Mouse (Mus musculus): ENCODE measurements around the gene Ptprk.

The Ptprk gene

GRCm38 (mm10) chr10:28303856-28304255 lies 229.2 kb downstream of the Ptprk start:
- DNase-seq = no peak

- no peak for DNase-seq
These were observed 229.8 kb downstream of the Ptprk start for GRCm38 (mm10) chr10:28304292-28304875.

GRCm38 (mm10) chr10:28306451-28307086 lies 231.9 kb downstream of the Ptprk start:
- DNase-seq = peak; percentile 28

- no peak for DNase-seq
These were observed 236.7 kb downstream of the Ptprk start for GRCm38 (mm10) chr10:28311369-28311768.

DNA sequence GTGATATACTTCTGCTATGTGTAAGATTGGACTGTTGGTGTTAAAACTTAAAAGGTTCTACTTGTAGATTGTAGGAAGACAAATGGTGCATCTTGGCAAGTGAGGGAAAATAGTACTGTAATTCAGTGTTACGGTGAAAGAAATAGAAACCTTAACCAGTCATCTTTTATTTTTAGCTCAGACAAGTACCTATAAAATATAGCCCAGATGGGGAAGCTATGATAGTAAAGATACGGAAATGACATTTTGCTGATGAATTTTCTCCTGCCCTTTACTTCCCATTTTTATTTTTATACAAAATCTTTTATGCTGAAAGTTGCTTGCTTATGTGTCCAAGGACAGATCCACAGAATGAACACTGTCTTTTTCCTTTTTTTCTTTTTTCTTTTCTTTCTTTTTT lies 248.4 kb downstream of the Ptprk start:
- DNase-seq = no peak

GRCm38 (mm10) chr10:28335232-28335631 lies 260.6 kb downstream of the Ptprk start:
- DNase-seq = no peak

GRCm38 (mm10) chr10:28338536-28338935 lies 263.9 kb downstream of the Ptprk start:
- DNase-seq = no peak

DNA sequence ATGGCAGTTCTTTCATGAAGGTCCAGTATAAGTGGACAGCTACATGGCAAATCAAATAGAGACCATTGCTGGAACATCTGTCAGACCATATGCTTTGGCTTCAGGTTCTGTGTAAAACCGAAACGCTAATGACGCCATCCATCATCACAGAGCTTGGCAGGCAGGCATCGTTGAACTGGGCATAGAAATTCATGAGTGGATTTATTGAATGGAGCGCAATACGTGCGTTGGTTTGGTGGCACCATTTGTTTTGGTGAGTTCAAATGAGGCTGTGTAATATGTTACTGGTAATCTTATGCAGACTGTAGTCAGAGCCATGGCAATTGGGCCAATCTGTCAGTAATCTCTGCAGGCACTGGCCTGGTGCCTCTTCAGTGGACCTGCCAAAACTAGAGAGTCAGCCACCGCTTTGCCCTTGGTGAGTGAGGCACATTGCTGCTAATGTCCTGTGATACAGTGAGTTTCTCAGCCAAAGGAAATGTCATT lies 270.6 kb downstream of the Ptprk start:
- no peak for DNase-seq

DNA sequence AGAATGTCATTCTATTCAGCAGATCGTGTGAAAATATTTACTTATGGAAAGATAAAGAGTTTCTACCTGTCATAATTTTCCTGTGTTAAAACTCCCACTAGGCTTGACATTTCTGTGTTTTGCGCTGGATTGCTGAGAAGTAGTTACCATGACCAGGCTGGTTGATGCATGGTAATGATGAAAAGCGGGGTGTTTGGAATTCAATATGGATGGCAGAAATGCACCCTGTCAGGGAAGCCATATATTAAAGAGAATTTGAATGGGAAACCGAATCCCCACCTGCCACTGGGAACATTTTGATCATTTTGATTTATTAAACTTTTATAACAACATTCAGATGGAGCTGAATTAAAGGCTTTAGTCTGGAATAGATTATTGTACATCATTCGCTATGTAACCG lies 290.7 kb downstream of the Ptprk start:
- DNase-seq = no peak

- DNase-seq = no peak
These were observed 291.6 kb downstream of the Ptprk start for GRCm38 (mm10) chr10:28366065-28366677.

DNA sequence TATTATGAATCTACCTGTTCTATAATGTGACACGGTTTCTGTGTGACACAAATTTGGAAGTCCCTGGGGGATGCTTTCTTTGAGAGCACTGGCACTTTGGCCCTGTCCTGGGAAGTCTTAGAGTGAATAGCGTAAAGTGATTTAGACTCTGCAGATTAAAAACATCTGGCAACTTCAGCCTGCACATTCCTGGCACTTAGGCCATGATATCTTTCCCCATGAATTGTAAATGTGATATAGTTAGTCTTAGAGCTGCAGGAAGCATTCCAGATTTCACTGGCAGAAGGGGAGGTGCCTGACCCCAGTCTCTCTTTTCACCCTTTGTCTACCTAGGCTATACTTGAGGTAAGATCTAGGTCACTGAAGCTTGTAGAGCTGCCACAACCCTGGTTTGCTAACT lies 295.2 kb downstream of the Ptprk start:
- DNase-seq = no peak

- no peak for DNase-seq
These were observed 300.3 kb downstream of the Ptprk start for GRCm38 (mm10) chr10:28374874-28375273.

- no peak for DNase-seq
These were observed 305.3 kb downstream of the Ptprk start for GRCm38 (mm10) chr10:28379752-28380488.

DNA sequence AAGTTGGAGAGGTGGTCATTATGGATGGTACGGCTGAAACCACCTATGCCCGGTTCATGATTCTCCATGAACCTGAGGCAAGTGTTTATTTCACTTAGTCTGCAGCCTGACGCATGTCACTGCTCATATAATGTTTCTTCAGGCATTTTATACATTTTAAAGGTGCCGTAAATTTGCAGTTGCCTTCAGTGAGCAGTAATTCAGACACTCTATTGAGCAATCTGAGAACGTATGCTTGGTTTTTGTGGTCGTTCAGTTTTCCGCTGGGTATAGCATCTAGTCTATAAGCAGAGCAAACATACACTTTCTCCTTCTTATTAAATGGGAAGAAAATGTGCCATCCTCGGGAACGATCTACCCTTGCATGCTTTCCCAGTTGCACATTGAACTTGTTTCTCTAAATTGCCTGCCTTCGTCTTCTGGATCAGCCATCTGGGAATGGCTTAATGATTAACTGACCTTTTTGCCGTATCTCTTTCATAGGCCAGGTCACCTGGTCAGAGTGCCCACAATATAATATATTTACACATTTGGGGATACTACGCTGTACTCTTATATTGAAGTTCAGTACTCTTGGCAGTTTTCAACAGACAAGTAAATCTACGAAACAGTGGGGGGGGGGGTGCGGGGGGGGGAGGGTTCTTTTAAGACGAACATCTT lies 313.1 kb downstream of the Ptprk start:
- no peak for DNase-seq

- DNase-seq = no peak
These were observed 316.5 kb downstream of the Ptprk start for GRCm38 (mm10) chr10:28391168-28391567.

DNA sequence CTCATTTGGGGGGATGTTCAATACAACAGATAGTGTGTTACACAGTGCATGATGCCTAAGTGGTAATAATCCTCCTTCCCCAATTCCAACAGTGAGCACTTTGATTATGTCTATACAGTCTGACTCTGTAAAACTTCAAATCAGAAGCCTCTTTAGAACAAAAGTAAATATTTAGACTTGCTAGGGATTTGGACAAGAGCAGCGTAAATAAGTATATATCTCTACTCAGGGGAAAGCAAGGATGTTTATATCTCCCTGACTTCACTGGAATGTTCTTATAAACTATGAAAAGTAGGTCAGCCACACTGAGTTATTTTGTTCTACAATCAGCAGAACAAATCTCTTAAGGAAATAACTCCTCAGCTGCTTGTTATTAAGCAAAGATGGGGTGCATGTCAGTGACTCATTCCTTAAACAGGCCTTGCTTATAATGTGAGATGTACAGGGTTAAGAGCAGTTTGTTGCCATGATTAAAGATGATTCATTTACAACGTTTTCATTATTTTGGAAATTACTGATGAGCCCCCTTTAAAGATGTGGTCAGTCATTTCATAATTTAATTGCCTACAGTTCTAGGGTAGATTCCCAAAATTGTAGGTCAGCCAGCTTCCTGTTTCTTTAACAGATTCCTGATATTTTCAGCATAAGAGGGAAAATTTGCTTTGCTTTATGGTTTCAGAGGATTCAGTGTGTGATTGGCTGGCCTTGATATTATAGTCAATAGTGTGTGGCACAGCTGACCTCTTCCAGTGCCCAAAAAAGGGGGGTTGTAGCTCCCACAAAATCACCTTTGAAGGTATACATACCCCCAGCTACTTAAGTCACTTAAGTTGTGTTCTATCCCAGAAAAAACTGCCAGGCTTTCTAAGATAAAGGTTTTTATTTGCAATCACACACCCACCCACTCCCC lies 321.2 kb downstream of the Ptprk start:
- DNase-seq = peak; percentile 2

DNA sequence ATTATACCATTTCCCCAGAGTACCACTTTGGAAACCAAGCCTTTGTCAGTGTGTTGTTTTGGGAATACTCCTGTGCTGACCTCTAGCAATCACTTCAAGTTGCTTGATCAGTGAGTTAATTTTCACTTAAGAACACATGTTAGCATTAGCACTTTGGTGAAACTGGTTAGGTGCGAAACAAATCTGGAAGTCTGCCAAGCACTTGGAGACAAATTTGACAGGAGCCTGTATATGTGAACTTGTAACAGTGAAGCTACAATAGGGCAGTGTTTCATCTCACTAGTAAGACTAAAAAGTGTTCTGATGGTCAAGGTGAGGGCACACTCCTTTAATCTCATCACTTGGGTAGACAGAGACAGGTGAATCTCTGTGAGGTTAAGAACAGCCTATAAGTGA lies 321.9 kb downstream of the Ptprk start:
- peak; percentile 27 for DNase-seq

DNA sequence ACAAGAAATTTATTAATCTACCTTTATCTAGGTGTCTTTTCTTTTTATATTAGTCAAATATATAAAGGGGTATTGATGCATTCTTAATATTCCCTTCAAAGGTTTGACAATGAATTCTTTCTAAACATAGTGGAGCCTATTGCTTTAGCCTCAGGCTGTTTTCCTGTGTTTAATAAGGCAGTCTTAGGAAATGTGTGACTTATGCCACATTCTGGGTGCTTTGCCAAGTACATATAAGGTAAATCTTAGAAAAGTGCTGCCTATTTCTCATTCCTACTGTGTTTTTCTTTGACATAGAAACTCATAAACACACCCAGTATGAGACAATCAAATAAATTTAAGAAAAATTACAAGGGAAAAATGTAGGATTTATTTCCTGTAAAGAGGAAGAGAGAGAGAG lies 327.2 kb downstream of the Ptprk start:
- no peak for DNase-seq

DNA sequence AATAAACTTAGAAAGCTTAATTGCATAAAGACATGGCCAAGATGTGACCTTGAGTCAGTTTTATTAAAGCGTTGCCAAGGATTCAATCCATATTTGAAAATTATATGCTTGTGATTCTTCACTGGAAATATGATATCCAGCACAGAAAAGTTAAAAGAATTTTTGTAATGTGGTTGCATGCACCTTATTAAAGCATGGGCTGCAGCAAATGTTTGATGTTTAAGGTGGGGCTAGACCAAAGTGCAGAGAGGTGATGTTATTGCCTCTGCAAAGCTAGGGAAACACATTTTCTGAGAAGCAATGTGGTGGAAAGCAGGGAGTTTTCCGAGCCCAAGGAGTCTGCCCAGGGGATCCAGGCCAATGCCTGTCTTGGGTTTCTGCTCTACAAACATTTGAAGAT lies 334.4 kb downstream of the Ptprk start:
- DNase-seq = no peak

DNA sequence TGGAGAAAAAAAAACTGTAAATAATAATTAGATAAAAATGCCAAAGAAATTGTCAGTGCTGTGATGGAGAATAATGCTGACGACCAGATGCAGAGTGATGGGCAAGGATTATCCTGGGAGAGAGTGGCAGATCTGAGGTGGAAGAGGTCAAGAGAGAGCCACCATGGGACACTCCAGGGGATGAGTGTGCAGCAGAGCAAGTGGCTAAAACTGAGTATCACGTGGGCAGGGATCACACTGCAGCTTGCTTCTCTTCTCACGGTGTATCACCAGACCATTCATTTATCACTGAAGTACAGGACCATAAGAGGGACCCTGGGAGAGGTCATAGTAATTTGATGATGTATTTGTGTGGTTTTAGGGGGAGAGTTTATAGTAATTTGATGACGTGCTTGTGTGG lies 340.2 kb downstream of the Ptprk start:
- no peak for DNase-seq

- DNase-seq = no peak
These were observed 348.0 kb downstream of the Ptprk start for GRCm38 (mm10) chr10:28422622-28423021.

GRCm38 (mm10) chr10:28425371-28425770 lies 350.8 kb downstream of the Ptprk start:
- DNase-seq = peak; percentile 23

Data from lung, postnatal 14 days (tissue).